Mouse (Mus musculus) lung, postnatal 0 days (tissue): ENCODE results near the gene Lias.

Experiments
- CTCF ChIP-seq: IDR thresholded peaks from 2 replicates; pipeline ENCODE4 v1.5.1; 2016; ENCODE audit warnings: antibody characterized with exemption, mild to moderate bottlenecking
- EP300 ChIP-seq: IDR thresholded peaks from 2 replicates; pipeline ENCODE4 v1.6.1; 2016; ENCODE audit warnings: antibody characterized with exemption, mild to moderate bottlenecking, control low read depth

DNA sequence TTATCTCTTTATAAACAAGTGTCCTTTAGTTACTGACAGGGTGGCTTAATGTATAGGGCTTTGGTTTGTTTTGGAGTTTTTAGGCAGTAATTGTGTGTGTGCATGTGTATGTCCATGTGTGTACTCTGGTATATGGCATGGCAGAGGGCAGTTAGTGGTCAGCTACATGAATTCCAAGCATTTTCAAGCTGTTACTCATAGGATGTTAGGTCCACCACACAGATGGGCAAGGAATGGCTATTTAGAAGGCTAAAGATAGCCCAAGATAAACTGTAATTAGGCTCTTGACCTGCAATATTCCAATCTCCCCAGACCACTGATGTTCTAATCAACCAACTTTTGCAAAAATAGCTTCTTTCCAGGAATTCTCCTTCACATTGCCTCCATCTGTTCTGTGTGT lies 46.7 kb downstream of the Lias start:
- TF ChIP-seq EP300: no peak
- TF ChIP-seq CTCF: no peak
